Mouse (Mus musculus): ENCODE data around the gene Slc5a3. TPM values are rescaled to one million over a fixed set of nuclear protein-coding genes. Genes with fewer than 3 reads are reported as not detected.

The Slc5a3 gene
- total RNA-seq (2014; rRNA removed) = 17.3 and 25.4 TPM in 2 replicates
- 3.8 and 8.1 TPM in 2 replicates for polyA plus RNA-seq (2015; fragmentation: Nextera tagmentation; extraction: Ambion mirVana)

DNA sequence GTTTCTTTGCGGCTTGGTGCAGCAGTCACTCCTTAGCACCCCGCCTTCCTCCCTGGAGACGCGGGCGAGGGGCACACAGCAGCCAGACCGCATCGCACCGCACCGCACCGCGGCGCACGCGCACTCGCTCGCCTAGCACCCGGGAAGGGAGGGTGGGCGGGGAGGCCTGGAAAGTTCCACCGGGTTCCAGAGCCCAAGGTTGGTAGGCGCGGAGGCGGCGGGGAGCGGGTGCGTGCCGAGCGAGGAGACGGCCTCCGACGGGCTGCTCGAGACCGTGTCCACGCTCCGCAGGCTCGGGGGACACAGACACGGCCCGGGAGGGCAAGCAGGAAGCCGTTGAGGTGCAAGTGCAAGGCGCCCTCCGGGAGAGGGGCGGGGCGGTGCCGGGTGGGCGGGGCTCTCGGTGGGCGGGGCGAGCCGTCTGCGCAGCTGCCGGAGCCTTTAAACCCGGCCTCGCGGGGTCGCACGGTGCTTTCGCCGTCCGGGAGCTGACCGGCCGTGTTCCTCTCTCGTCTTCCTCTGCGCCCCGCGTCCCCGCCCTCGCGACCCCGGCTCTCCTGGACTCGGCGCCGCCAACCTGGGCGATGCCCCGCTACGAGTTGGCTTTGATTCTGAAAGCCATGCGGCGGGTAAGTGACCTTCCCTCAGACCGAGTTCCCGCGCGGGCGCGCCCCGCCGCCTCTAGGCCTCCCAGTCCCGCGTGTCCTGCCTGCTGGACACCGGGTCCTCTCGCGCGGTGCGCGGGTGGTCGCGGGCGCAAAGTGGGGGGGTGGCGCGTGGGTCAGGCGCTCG is at the start of gene Slc5a3, which contains the start of the genes Mrps6 and Gm49711:
Gene Slc5a3, plus strand, starts transcription at position 471 of the 792 bp plus-strand sequence.
Gene Mrps6, plus strand, starts transcription at position 419 of the 792 bp plus-strand sequence.
Gene Gm49711, plus strand, starts transcription at position 465 of the 792 bp plus-strand sequence.
- peak within 1 kb of the TSS; percentile 81 for H3K9ac ChIP-seq
- DNase-seq (peak; percentile 94), ATAC-seq (peak; percentile 97)
- peak within 1 kb of the TSS; percentile 83 for H3K4me2 ChIP-seq (ENCODE audit: low read depth)
- peak within 1 kb of the TSS; percentile 90 for H3K4me3 ChIP-seq (ENCODE audit: low read depth, low read length)
- H3K27me3 ChIP-seq (ENCODE audit: insufficient read depth, low read length) = no peaks in the 10 kb centered on the region
- H3K4me1 ChIP-seq (ENCODE audit: insufficient read depth) = peaks cover 19% of the 10 kb centered on the region
- H3K9me3 ChIP-seq (ENCODE audit: low read length) = no peaks in the 10 kb centered on the region
- TF ChIP-seq CTCF (IDR thresholded peaks at IDR 0.05; ENCODE audit: low read depth) = peak; percentile 31; the same call in 1 of the 2 replicates
- peak within 1 kb of the TSS; percentile 84 for H3K27ac ChIP-seq (ENCODE audit: low read depth, low read length)
- no peaks in the 10 kb centered on the region for H3K36me3 ChIP-seq (ENCODE audit: insufficient read depth)
- under 1% methylated on average over 88 of the region's 99 CpGs for WGBS

DNA sequence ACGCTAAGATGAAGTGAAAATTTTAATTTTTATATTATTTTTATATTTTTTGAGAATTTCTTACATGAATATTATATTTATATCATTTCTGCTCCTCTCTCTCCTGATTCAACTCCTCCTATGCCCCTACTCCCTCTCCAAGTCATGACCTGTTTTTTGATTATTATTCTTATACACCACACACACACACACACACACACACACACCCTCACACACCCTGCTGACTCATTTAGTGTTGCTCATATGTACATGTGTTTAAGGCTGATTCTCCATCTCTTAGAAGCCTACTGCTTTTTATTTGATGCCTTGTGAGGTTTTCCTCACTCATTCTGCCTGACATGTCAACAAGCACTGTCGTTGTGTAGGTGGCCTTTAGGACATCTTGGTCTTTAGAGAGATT is 48.5 kb upstream of the Slc5a3 start:
- Histone ChIP-seq H3K27ac (ENCODE audit: low read depth, low read length) (no peak overlapping the region), H3K9me3 (ENCODE audit: low read length) (no peaks in the 10 kb centered on the region), H3K4me1 (ENCODE audit: insufficient read depth) (no peaks in the 10 kb centered on the region), H3K27me3 (ENCODE audit: insufficient read depth, low read length) (no peaks in the 10 kb centered on the region), H3K4me2 (ENCODE audit: low read depth) (no peak overlapping the region), H3K4me3 (ENCODE audit: low read depth, low read length) (no peak overlapping the region), H3K36me3 (ENCODE audit: insufficient read depth) (no peaks in the 10 kb centered on the region), H3K9ac (no peak overlapping the region)
- WGBS = 88% methylated on average over 2 of the region's 2 CpGs
- ATAC-seq (no peak), DNase-seq (no peak)
- TF ChIP-seq CTCF (IDR thresholded peaks at IDR 0.05; ENCODE audit: low read depth) = no peak

DNA sequence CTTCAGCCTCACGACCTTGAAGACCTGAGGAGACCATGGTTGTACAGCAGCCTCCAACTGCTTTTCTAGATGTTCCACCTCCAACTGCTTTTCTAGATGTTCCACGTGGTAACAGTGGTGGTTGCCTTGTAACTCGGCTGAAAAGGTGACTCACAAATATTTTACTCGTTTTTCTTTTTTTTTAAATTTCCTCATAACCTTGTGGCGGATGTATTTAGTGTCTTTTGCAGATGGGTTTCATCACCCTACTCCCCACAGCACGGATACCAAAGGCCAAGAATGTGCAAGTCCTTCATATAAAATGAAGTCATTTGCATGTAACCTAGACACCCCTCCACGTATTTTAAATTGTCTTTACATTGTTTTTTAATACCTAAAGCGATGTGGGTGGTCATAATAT is 41.3 kb upstream of the Slc5a3 start:
- 91% methylated on average over 8 of the region's 8 CpGs for WGBS
- 0 out of 2 replicates have a peak, but pooled peaks cover 4% of the 10 kb centered on the region for H3K4me1 ChIP-seq (ENCODE audit: insufficient read depth)
- TF ChIP-seq CTCF (IDR thresholded peaks at IDR 0.05; ENCODE audit: low read depth) = no peak
- ATAC-seq (no peak), DNase-seq (no peak)
- no peak overlapping the region for H3K9ac ChIP-seq
- no peaks in the 10 kb centered on the region for H3K36me3 ChIP-seq (ENCODE audit: insufficient read depth)
- H3K9me3 ChIP-seq (ENCODE audit: low read length) = no peaks in the 10 kb centered on the region
- H3K27ac ChIP-seq (ENCODE audit: low read depth, low read length) = no peak overlapping the region
- H3K4me2 ChIP-seq (ENCODE audit: low read depth) = no peak overlapping the region
- no peak overlapping the region for H3K4me3 ChIP-seq (ENCODE audit: low read depth, low read length)
- no peaks in the 10 kb centered on the region for H3K27me3 ChIP-seq (ENCODE audit: insufficient read depth, low read length)

DNA sequence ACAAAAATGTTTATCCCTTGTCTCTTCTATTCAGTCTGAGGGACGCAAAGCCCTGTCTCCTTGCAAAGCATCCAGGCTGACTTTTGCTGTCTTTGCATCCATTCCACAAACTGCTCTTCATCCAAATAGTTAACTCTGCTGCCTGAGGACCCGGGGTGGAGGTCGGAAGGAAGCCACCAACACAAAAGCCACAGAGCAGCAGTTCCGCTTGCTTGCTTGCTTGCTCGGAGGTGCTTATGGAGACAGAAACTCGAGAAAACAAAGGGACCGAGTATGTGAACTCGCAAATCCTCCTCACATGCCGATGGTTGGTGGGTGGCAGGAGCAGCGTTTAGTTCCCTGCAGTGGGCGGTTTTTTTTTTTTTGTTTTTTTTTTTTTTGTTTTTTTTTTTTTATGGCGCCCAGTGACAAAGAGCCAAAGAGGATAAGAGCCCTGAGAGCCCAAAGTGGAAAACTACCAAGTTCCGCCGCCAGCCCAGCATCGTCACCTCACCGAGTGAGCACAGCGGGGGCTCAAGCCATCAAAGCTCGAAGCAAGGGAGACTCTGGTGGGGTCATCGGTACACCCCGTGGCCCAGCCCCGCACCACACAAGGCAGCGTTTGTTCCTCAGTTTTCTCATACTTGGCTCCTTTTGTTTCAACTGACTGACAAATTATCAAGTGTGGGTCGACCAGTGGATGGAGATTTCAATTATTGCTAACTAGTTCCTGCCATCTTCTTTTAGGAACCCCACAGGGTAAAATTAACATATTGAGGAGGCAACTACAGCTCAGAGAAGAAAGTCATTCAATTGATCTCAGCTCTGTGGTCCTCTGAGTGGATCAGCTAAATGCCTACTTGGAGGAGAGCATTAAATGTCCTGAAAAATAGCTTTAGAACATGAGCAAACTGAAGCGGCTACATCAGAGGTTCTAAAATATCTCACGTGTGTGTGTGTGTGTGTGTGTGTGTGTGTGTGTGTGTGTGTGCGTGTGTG is 38.7 kb upstream of the Slc5a3 start:
- no peaks in the 10 kb centered on the region for H3K27me3 ChIP-seq (ENCODE audit: insufficient read depth, low read length)
- WGBS = 7% methylated on average over 26 of the region's 26 CpGs

DNA sequence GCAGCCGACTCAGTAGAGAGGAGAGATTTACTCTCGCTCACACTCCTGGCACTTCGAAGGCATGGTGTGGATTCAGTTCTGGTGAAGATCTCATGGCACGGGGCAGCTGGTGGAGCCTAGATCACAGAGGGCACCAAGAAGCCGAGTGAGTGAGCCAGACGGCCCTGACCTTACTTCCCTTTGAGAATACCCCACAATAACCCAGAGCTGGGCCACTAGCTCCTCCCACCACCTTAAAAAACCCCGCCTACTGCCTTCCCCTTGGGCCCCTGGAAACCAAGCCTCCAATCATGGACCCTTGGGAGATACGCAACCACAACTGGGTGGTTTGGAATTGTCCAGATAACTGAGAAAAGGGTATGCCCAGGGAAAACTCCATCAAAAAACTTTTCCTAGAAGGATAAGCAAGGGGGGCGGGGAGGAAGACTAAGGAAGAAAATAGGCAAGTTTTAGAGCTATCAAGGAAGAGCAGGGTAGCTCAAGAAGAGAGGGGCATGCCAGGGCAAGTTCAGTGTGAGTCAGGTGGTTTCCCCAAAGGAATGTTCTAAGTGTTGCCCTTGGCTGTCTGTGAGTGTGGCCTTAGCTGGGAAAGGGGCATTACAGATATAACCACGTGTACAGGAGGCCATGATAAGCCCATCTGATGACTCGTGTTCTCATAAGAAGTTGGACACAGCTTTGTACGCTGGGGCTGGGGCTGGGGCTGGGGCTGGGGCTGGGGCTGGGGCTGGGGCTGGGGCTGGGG is 36.3 kb upstream of the Slc5a3 start:
- no peak overlapping the region for H3K4me2 ChIP-seq (ENCODE audit: low read depth)
- no peak for TF ChIP-seq CTCF (IDR thresholded peaks at IDR 0.05; ENCODE audit: low read depth)
- H3K27me3 ChIP-seq (ENCODE audit: insufficient read depth, low read length) = no peaks in the 10 kb centered on the region
- DNase-seq (no peak), ATAC-seq (no peak)
- no peak overlapping the region for H3K4me3 ChIP-seq (ENCODE audit: low read depth, low read length)
- H3K4me1 ChIP-seq (ENCODE audit: insufficient read depth) = 0 out of 2 replicates have a peak, but pooled peaks cover 4% of the 10 kb centered on the region
- H3K9me3 ChIP-seq (ENCODE audit: low read length) = no peaks in the 10 kb centered on the region
- no peak overlapping the region for H3K27ac ChIP-seq (ENCODE audit: low read depth, low read length)
- no peak overlapping the region for H3K9ac ChIP-seq
- 87% methylated on average over 12 of the region's 12 CpGs for WGBS
- H3K36me3 ChIP-seq (ENCODE audit: insufficient read depth) = no peaks in the 10 kb centered on the region

More for the DNA sequence above, 38.7 kb upstream of the Slc5a3 start:
- ATAC-seq = peak; percentile 72
- Histone ChIP-seq H3K4me2 (ENCODE audit: low read depth) (peak overlapping the region; percentile 46), H3K4me1 (ENCODE audit: insufficient read depth) (0 out of 2 replicates have a peak, but pooled peaks cover 4% of the 10 kb centered on the region), H3K36me3 (ENCODE audit: insufficient read depth) (no peaks in the 10 kb centered on the region), H3K4me3 (ENCODE audit: low read depth, low read length) (peak overlapping the region; percentile 32), H3K9me3 (ENCODE audit: low read length) (no peaks in the 10 kb centered on the region), H3K9ac (peak overlapping the region; percentile 35), H3K27ac (ENCODE audit: low read depth, low read length) (peak overlapping the region; percentile 66)
- peak; percentile 55 for DNase-seq
- no peak for TF ChIP-seq CTCF (IDR thresholded peaks at IDR 0.05; ENCODE audit: low read depth)

Measured in forebrain, postnatal 0 days (tissue).